Comparison of ENCODE assay signal across 8 mouse cellular contexts in the genomic region with DNA sequence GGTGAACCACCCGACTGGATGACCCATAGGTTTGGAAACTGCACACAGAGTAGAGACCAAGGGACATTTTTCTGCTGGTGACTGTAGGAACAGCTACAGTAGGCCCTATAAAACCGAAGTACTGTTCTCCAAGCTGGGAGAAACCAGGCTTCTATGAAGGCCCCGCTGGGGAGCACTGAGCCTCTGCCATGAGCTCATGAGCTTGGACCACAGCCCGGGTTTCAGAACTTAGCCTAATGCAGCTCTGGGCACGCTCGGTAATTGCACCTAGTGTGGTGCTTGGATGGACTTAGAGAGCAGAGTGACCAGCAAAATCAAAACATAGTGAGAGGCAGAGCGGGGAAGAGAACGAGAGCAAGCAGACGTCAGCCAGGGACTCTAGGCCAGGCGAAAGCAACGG.
A peak's percentile ranks its signal among the peaks of the same experiment; 100 is the strongest.
DNase-seq lines count a peak whose midpoint lies in the region; ATAC-seq and TF ChIP-seq lines count a peak whose summit lies in the region.

No protein-coding gene starts in this region.

- H3K4me3 ChIP-seq in lung, embryonic 15.5 days, result no peak overlapping the region
- H3K4me3 ChIP-seq in lung, adult 2 months (replicated peaks; ENCODE audit: extremely low read depth, low read depth, low read length), result no peak overlapping the region

- no peak for ATAC-seq in lung, embryonic 15.5 days (ENCODE audit: borderline replicate concordance, extremely low read depth, low FRiP score, low TSS enrichment)
- ATAC-seq in megakaryocyte progenitor cell, adult 5-6 weeks (replicated peaks; ENCODE audit: poor library complexity), result no peak

- no peak for TF ChIP-seq POLR2A in lung, adult 2 months (IDR thresholded peaks at IDR 0.05; ENCODE audit: borderline replicate concordance, extremely low read depth, low read depth, low read length)

- no peak for TF ChIP-seq CTCF in lung, adult 2 months (IDR thresholded peaks at IDR 0.05; ENCODE audit: insufficient read depth, low read length)

- no peak overlapping the region for H3K9ac ChIP-seq in lung, embryonic 15.5 days

- H3K4me2 ChIP-seq in lung, embryonic 15.5 days, result no peak overlapping the region

- H3K27ac ChIP-seq in lung, embryonic 15.5 days, result peak overlapping the region; percentile 78

- H3K36me3 ChIP-seq in lung, embryonic 15.5 days, result no peaks in the 10 kb centered on the region

- no peak for DNase-seq in lung, adult 2 months
- peak; percentile 95 for DNase-seq in cerebellum, adult 9-10 months
- DNase-seq in gastrocnemius, postnatal 4 days (ENCODE audit: low spot score in 2 of 2), result peak; percentile 44 to 80
- DNase-seq in layer of hippocampus, adult 9-11 months, result peak; percentile 60
- peak; percentile 41 for DNase-seq in right cerebral cortex, postnatal 14 days
- DNase-seq in embryo, embryonic 10.5 days (ENCODE audit: low spot score), result no peak

- H3K4me1 ChIP-seq in lung, embryonic 15.5 days, result peaks cover 44% of the 10 kb centered on the region
- H3K4me1 ChIP-seq in lung, adult 2 months (ENCODE audit: control insufficient read depth, insufficient read depth, low read length), result peaks cover 22% of the 10 kb centered on the region

- no peaks in the 10 kb centered on the region for H3K27me3 ChIP-seq in lung, embryonic 15.5 days

- no peaks in the 10 kb centered on the region for H3K9me3 ChIP-seq in lung, embryonic 15.5 days

- 69% methylated on average over 11 of the region's 11 CpGs for WGBS in lung, embryonic 15.5 days
- 53% methylated on average over 11 of the region's 11 CpGs for WGBS in lung, adult 2 months

Comparison
In these comparisons a context has a peak if more than half of its experiments do, and no peak if none do; other contexts are left out.
1. DNase-seq: peak in cerebellum, adult 9-10 months (single experiment), gastrocnemius, postnatal 4 days (2 of 2), layer of hippocampus, adult 9-11 months (single experiment) and right cerebral cortex, postnatal 14 days (single experiment); none in lung, adult 2 months (single experiment) and embryo, embryonic 10.5 days (single experiment).